In the genomic region with DNA sequence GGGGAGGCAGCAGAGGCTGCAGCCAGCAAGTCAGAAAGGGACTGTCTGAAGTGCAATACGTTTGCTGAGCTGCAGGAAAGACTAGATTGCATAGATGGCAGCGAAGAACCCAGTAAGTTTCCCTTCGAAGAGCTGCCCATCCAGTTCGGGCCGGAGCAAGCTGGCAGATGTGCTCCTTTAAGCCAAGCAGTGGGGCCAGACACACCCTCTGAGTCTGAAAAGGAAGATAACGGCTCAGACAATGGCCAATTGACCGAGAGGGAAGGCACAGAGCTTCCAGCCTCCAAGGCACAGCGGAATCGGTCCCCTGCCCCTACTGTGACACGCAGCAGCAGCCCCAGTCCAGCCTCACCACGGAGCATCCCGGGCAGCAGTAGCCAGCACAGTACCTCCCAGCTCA, we compare ENCODE assay signal across 21 mouse cellular contexts.
"Had no signal": no experiment of that assay in that cellular context is flagged by ENCODE, and none has a peak within 500 bp of the region (broad histone marks: within the 10 kb centered on the region; RNA-seq: fewer than 3 reads in every experiment).

No protein-coding gene starts in this region.

- DNase-seq: kidney, adult 8-10 months; kidney, postnatal 10 days; kidney, postnatal 36 days; layer of hippocampus, postnatal 36 days; liver; lung, adult 18-20 months; lung, postnatal 10 days; lung, postnatal 36 days; midbrain, embryonic 14.5 days; thymus, postnatal 25 days had no signal

- H3K9me3 ChIP-seq: kidney, embryonic 15.5 days; limb, embryonic 13.5 days; liver, embryonic 12.5 days; liver, embryonic 15.5 days; lung, embryonic 15.5 days; neural tube, embryonic 12.5 days; neural tube, embryonic 15.5 days; stomach, embryonic 15.5 days had no signal

- H3K27me3 ChIP-seq: kidney, embryonic 15.5 days; neural tube, embryonic 15.5 days; stomach, embryonic 15.5 days had no signal

- H3K9ac ChIP-seq: kidney, embryonic 15.5 days; limb, embryonic 13.5 days; liver, embryonic 12.5 days; liver, embryonic 15.5 days; lung, embryonic 15.5 days; neural tube, embryonic 12.5 days; neural tube, embryonic 15.5 days; stomach, embryonic 15.5 days had no signal

- H3K4me1 ChIP-seq: liver, embryonic 12.5 days; liver, embryonic 15.5 days; megakaryocyte, embryonic 14.5 days had no signal

- H3K4me3 ChIP-seq: kidney, embryonic 15.5 days; left cerebral cortex, adult 2 months; limb, embryonic 13.5 days; liver, embryonic 12.5 days; liver, embryonic 15.5 days; lung, embryonic 15.5 days; neural tube, embryonic 12.5 days; neural tube, embryonic 15.5 days; stomach, embryonic 15.5 days had no signal

- H3K36me3 ChIP-seq: liver, embryonic 12.5 days; liver, embryonic 15.5 days; lung, embryonic 15.5 days; stomach, embryonic 15.5 days had no signal

- H3K4me2 ChIP-seq: kidney, embryonic 15.5 days; limb, embryonic 13.5 days; liver, embryonic 12.5 days; liver, embryonic 15.5 days; lung, embryonic 15.5 days; midbrain, embryonic 11.5 days; neural tube, embryonic 12.5 days; neural tube, embryonic 15.5 days; stomach, embryonic 15.5 days had no signal

- H3K27ac ChIP-seq: kidney, embryonic 15.5 days; left cerebral cortex, adult 2 months; limb, embryonic 13.5 days; liver, embryonic 12.5 days; liver, embryonic 15.5 days; lung, embryonic 15.5 days; neural tube, embryonic 12.5 days; neural tube, embryonic 15.5 days; stomach, embryonic 15.5 days had no signal

- ATAC-seq: liver, embryonic 12.5 days had no signal
